Mouse (Mus musculus): Measurements from ENCODE around the gene Fam8a1. TPM values are rescaled to one million over a fixed set of nuclear protein-coding genes. Genes with fewer than 3 reads are reported as not detected.

The Fam8a1 gene
- polyA plus RNA-seq (2016; fragmentation: Nextera tagmentation; extraction: Ambion mirVana): 21.4 and 22.0 TPM in 2 replicates

DNA sequence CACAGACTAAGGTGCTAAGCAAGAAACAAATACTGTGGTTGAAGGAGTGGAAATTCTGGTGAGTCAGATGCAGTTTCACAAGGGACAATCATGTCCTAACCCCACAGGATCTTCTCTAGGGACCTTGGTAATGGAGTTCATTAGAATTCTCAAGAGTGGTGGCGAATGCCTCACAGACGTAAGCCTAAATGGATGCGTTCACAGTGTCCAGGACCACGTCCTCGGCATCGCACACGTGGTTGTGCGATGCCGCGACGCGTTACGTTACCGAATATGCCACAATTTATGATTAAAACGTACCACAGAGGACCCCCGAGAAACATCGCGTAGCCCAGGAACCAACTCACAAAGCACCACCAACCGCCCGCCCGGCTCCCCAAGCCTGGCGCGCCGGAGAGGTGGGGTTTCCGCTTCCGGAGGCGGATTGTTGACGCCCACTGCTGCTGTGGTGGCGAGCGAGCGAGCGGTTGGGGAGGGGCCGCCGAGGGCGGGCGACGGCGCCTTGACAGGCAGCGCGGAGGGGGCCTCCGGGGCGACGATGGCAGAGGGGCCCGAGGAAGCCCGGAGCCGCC lies at the start of gene Fam8a1:
Fam8a1 (plus strand) TSS at position 475 of the 572 bp plus-strand sequence.
- H3K36me3 ChIP-seq: peaks cover 26% of the 10 kb centered on the region; the same call in 1 of the 2 replicates
- H3K4me3 ChIP-seq: peak within 1 kb of the TSS; percentile 95
- H3K4me1 ChIP-seq: peaks cover 14% of the 10 kb centered on the region
- H3K27me3 ChIP-seq (replicated peaks): no peaks in the 10 kb centered on the region
- peak; percentile 95 for ATAC-seq (ENCODE audit: low FRiP score, low read depth)
- H3K27ac ChIP-seq: peak within 1 kb of the TSS; percentile 42
- H3K9me3 ChIP-seq: no peaks in the 10 kb centered on the region
- peak within 1 kb of the TSS; percentile 91 for H3K4me2 ChIP-seq (replicated peaks)
- under 1% methylated on average over 46 of the region's 46 CpGs for WGBS
- peak within 1 kb of the TSS; percentile 94 for H3K9ac ChIP-seq

GRCm38 (mm10) chr13:46619633-46620032 lies 49.7 kb upstream of the Fam8a1 start:
- Histone ChIP-seq H3K27ac (no peak overlapping the region), H3K9me3 (no peaks in the 10 kb centered on the region), H3K4me3 (no peak overlapping the region), H3K27me3 (replicated peaks) (no peaks in the 10 kb centered on the region), H3K4me2 (replicated peaks) (0 out of 2 replicates have a peak overlapping the region, but pooled peaks have one; percentile 22), H3K9ac (no peak overlapping the region), H3K36me3 (no peaks in the 10 kb centered on the region), H3K4me1 (0 out of 2 replicates have a peak, but pooled peaks cover 4% of the 10 kb centered on the region)
- 47% methylated on average over 11 of the region's 11 CpGs for WGBS
- ATAC-seq (ENCODE audit: low FRiP score, low read depth): no peak

DNA sequence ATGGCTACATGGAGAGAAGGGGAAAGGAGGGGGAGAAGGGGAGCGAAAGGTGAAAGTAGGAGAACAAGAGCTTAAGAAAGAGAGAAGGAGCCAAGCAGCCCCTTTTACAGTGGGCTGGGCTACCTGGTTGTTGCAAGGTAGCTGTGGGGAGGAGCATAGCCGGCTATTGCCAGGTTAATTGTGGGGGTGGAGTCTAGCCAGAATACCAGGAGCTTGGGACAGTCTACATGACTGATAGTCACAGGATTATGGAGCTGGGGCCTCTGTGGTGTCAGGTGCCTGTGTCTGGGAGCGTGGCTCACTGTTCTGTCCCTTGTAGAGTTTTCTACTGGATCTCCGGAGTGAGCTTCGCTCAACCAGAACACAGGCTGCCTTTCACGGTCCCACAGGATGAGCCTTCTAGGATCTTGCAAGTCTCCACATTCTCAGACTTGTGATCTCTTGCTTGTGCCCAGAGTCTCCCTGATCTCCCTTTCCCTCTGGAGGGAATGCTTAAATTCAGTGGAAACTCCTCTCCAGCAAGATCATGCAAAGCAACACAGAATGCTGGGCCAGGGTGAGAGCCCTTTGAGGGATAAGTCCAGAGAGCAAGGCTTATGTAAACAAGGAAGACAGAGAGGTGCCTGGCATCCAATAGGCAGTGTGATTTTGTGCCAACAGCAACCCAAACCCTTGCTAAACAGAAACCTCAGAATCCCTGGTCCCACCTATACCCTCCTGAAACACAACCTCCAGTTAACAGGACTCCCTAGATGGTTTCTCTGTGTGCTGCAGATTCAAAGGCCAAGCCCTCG lies 48.2 kb upstream of the Fam8a1 start:
- 82% methylated on average over 7 of the region's 7 CpGs for WGBS
- H3K4me3 ChIP-seq: no peak overlapping the region
- H3K27ac ChIP-seq: no peak overlapping the region

GRCm38 (mm10) chr13:46626608-46627007 lies 42.7 kb upstream of the Fam8a1 start:
- H3K9me3 ChIP-seq: no peaks in the 10 kb centered on the region
- no peak overlapping the region for H3K4me3 ChIP-seq
- no peak overlapping the region for H3K27ac ChIP-seq
- WGBS: 82% methylated on average over 9 of the region's 9 CpGs
- peaks cover 4% of the 10 kb centered on the region; the same call in 1 of the 2 replicates for H3K4me1 ChIP-seq
- no peak overlapping the region for H3K4me2 ChIP-seq (replicated peaks)
- H3K36me3 ChIP-seq: no peaks in the 10 kb centered on the region
- no peak for ATAC-seq (ENCODE audit: low FRiP score, low read depth)
- H3K9ac ChIP-seq: no peak overlapping the region
- H3K27me3 ChIP-seq (replicated peaks): no peaks in the 10 kb centered on the region

More for the DNA sequence above, 48.2 kb upstream of the Fam8a1 start:
- Histone ChIP-seq H3K9me3 (no peaks in the 10 kb centered on the region), H3K36me3 (no peaks in the 10 kb centered on the region), H3K4me1 (0 out of 2 replicates have a peak, but pooled peaks cover 4% of the 10 kb centered on the region), H3K27me3 (replicated peaks) (no peaks in the 10 kb centered on the region), H3K9ac (no peak overlapping the region), H3K4me2 (replicated peaks) (no peak overlapping the region)
- ATAC-seq (ENCODE audit: low FRiP score, low read depth): no peak

DNA sequence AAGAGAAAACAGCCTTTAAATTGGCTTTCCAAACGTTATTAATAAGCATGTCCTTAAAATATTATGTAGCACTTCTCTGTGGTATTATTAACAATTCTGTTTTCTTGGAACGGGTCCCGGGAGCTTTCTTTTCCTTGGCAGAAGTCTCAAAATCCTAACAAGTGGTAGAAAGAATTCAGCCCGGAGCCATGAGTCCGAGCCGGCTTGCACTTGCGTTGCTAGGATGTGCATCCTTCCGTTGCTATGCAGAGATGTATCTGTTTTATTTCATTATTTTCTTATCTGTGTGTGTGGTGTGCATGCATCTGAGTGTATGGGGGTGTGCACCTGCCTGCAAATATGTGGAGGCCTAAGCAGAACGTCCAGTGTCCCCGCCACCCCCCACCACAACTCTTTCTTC lies 41.5 kb upstream of the Fam8a1 start:
- ATAC-seq (ENCODE audit: low FRiP score, low read depth): no peak
- WGBS: 94% methylated on average over 10 of the region's 10 CpGs

DNA sequence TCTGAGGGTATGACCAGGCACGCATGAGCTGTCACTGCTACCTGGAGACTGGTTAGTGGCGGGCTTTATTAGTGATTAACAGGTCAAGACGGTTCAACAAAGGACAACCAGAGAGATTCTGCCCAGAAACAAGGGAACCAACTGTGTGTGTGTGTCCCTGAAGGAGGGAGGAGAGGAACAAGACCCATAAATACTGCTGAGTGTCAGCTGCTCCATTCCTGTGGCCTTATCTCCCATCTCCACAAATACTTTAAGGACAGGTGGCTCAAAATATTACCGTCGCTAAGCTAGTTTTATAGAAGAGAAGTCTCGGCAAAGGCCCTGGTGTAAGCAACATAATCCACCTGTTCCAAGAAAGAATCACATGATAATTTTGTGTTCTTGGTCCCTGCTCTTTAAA lies 39.9 kb upstream of the Fam8a1 start:
- Histone ChIP-seq H3K27me3 (replicated peaks) (no peaks in the 10 kb centered on the region), H3K27ac (no peak overlapping the region), H3K4me1 (peaks cover 16% of the 10 kb centered on the region), H3K4me3 (no peak overlapping the region), H3K9me3 (no peaks in the 10 kb centered on the region), H3K36me3 (no peaks in the 10 kb centered on the region), H3K4me2 (replicated peaks) (no peak overlapping the region), H3K9ac (no peak overlapping the region)
- ATAC-seq (ENCODE audit: low FRiP score, low read depth): no peak
- whole genome bisulfite sequencing: 79% methylated on average over 6 of the region's 6 CpGs

More for the DNA sequence above, 41.5 kb upstream of the Fam8a1 start:
- Histone ChIP-seq H3K4me2 (replicated peaks) (no peak overlapping the region), H3K4me3 (no peak overlapping the region), H3K27ac (no peak overlapping the region), H3K9ac (no peak overlapping the region), H3K4me1 (peaks cover 4% of the 10 kb centered on the region; the same call in 1 of the 2 replicates), H3K9me3 (no peaks in the 10 kb centered on the region), H3K36me3 (no peaks in the 10 kb centered on the region), H3K27me3 (replicated peaks) (no peaks in the 10 kb centered on the region)

- no peaks in the 10 kb centered on the region for H3K27me3 ChIP-seq (replicated peaks)
- H3K36me3 ChIP-seq: no peaks in the 10 kb centered on the region; the same call in none of the 2 replicates
- H3K27ac ChIP-seq: no peak overlapping the region
- H3K9me3 ChIP-seq: no peaks in the 10 kb centered on the region
- H3K4me3 ChIP-seq: no peak overlapping the region
- 71% methylated on average over 4 of the region's 4 CpGs for WGBS
- no peak overlapping the region for H3K9ac ChIP-seq
- no peak for ATAC-seq (ENCODE audit: low FRiP score, low read depth)
- no peak overlapping the region for H3K4me2 ChIP-seq (replicated peaks)
- H3K4me1 ChIP-seq: peaks cover 16% of the 10 kb centered on the region
Measured at GRCm38 (mm10) chr13:46632796-46633195, 36.5 kb upstream of the Fam8a1 start.

DNA sequence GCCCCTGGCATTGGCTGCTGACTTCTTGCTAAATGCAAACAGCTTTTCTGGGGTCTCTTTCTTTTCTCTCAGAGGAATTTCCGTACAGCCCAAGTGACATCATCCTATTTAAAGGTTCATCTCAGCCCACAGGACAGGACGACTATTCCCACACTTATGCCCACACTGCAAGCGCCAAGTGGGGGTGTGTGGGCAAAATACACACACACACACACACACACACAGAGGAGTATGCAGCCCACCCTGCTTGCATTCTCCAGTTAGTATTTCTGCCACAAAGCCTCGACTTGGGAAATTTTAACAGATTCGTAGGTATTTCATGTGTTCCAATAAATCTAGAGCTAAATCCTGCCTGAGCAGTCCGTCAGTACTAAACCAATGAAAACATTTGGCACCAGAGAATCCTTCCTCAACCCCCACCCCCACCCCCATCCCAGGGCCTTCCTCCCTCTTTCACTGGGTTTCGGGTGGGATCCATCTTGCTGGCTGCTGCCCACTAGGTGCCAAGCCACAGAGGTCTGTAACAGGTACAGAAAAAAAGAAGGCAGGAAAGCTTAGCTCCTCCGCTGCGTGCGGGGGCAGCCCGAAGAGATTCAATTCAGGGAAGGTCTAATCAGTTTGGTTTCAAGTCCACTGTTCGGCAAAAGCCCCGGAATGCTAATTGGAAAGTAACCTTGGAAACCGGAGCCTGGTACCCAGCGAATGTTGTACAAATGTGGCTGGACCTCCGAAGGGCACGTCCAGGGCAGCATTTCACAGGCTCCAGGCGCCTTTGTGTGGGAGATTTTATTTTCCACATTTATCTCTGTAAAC lies 35.8 kb upstream of the Fam8a1 start:
- Histone ChIP-seq H3K4me2 (replicated peaks) (peak overlapping the region; percentile 54), H3K9ac (no peak overlapping the region), H3K36me3 (no peaks in the 10 kb centered on the region; the same call in none of the 2 replicates), H3K27ac (peak overlapping the region; percentile 34), H3K4me3 (peak overlapping the region; percentile 7; the same call in 1 of the 2 replicates), H3K4me1 (peaks cover 16% of the 10 kb centered on the region), H3K9me3 (no peaks in the 10 kb centered on the region), H3K27me3 (replicated peaks) (no peaks in the 10 kb centered on the region)
- WGBS: 33% methylated on average over 18 of the region's 18 CpGs
- ATAC-seq (ENCODE audit: low FRiP score, low read depth): peak; percentile 88

DNA sequence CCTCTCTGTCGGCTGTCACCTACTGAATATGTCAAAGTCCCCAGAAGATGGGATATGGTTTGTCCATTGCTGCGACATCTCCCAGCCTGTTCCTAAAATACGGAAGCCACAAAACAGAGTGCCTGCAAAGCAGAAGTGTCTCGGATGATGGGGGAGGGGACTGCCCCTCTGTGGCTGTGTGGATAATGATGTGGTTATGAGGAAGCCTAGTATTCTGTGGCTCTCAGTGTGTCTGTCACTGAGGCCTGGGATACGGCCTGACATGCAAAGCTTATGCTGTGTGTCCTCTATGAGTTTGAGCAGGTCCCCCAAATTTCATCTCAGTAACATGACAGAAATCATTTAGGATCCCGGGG lies 35.2 kb upstream of the Fam8a1 start:
- Histone ChIP-seq H3K4me2 (replicated peaks) (peak overlapping the region; percentile 54), H3K9ac (no peak overlapping the region), H3K36me3 (no peaks in the 10 kb centered on the region; the same call in none of the 2 replicates), H3K4me1 (peaks cover 16% of the 10 kb centered on the region), H3K4me3 (no peak overlapping the region), H3K27ac (peak overlapping the region; percentile 34; the same call in 1 of the 2 replicates), H3K9me3 (no peaks in the 10 kb centered on the region), H3K27me3 (replicated peaks) (no peaks in the 10 kb centered on the region)
- 34% methylated on average over 6 of the region's 6 CpGs for WGBS
- peak; percentile 84 for ATAC-seq (ENCODE audit: low FRiP score, low read depth)

GRCm38 (mm10) chr13:46640608-46641468 lies 28.5 kb upstream of the Fam8a1 start:
- Histone ChIP-seq H3K27ac (no peak overlapping the region), H3K27me3 (replicated peaks) (no peaks in the 10 kb centered on the region), H3K4me2 (replicated peaks) (no peak overlapping the region), H3K9ac (no peak overlapping the region), H3K4me3 (no peak overlapping the region), H3K9me3 (peaks cover 8% of the 10 kb centered on the region), H3K36me3 (no peaks in the 10 kb centered on the region; the same call in none of the 2 replicates), H3K4me1 (no peaks in the 10 kb centered on the region)
- ATAC-seq (ENCODE audit: low FRiP score, low read depth): no peak
- 93% methylated on average over 10 of the region's 10 CpGs for WGBS

GRCm38 (mm10) chr13:46642318-46642717 lies 27.0 kb upstream of the Fam8a1 start:
- H3K4me2 ChIP-seq (replicated peaks): no peak overlapping the region
- WGBS: 86% methylated on average over 4 of the region's 4 CpGs
- no peaks in the 10 kb centered on the region for H3K4me1 ChIP-seq
- H3K36me3 ChIP-seq: no peaks in the 10 kb centered on the region; the same call in 1 of the 2 replicates
- H3K27ac ChIP-seq: no peak overlapping the region
- no peak for ATAC-seq (ENCODE audit: low FRiP score, low read depth)
- H3K27me3 ChIP-seq (replicated peaks): no peaks in the 10 kb centered on the region
- H3K9me3 ChIP-seq: peaks cover 8% of the 10 kb centered on the region
- no peak overlapping the region for H3K9ac ChIP-seq
- H3K4me3 ChIP-seq: no peak overlapping the region
